Comparison of ENCODE assay signal across 24 mouse cellular contexts in genomic region chr2:143620916-143621315, GRCm38 (mm10).
A peak's percentile ranks its signal among the peaks of the same experiment; 100 is the strongest.
DNase-seq lines count a peak whose midpoint lies in the region; ATAC-seq and TF ChIP-seq lines count a peak whose summit lies in the region.
"Had no signal": no experiment of that assay in that cellular context is flagged by ENCODE, and none has a peak within 500 bp of the region (broad histone marks: within the 10 kb centered on the region; RNA-seq: fewer than 3 reads in every experiment).

No protein-coding gene starts in this region.

- no peak overlapping the region for H3K9ac ChIP-seq in midbrain, embryonic 11.5 days (ENCODE audit: low read length)
- H3K9ac ChIP-seq: embryonic facial prominence, embryonic 13.5 days; embryonic facial prominence, embryonic 15.5 days; forebrain, embryonic 12.5 days had no signal

- H3K9me3 ChIP-seq in midbrain, embryonic 11.5 days (ENCODE audit: control insufficient read depth, low read length) = no peaks in the 10 kb centered on the region
- H3K9me3 ChIP-seq: embryonic facial prominence, embryonic 13.5 days; embryonic facial prominence, embryonic 15.5 days; forebrain, embryonic 10.5 days; forebrain, embryonic 12.5 days had no signal

- TF ChIP-seq CTCF in left cerebral cortex, adult 2 months (IDR thresholded peaks at IDR 0.05) = no peak

- no peak overlapping the region for H3K4me2 ChIP-seq in midbrain, embryonic 11.5 days
- H3K4me2 ChIP-seq: embryonic facial prominence, embryonic 13.5 days; embryonic facial prominence, embryonic 15.5 days; forebrain, embryonic 12.5 days had no signal

- intact Hi-C loops in left cerebral cortex, adult 2 months (cut with DNase I) = loop anchor here (5.0 kb wide), 1 partner anchor 61 kb away; no protein-coding TSS in a partner anchor
- intact Hi-C loops in left cerebral cortex, postnatal 4 days (cut with DNase I) = no loop called here

- H3K27ac ChIP-seq in left cerebral cortex, adult 2 months = peak overlapping the region; percentile 53
- no peak overlapping the region for H3K27ac ChIP-seq in midbrain, embryonic 11.5 days (ENCODE audit: low read depth, low read length)
- H3K27ac ChIP-seq: embryonic facial prominence, embryonic 13.5 days; embryonic facial prominence, embryonic 15.5 days; forebrain, embryonic 10.5 days; forebrain, embryonic 12.5 days had no signal

- no peak for DNase-seq in left cerebral cortex, adult 2 months (ENCODE audit: extremely low spot score in 1 of 2, low spot score in 2 of 2)
- no peak for DNase-seq in left cerebral cortex, postnatal 4 days
- peak; percentile 72 for DNase-seq in R1 (ENCODE audit: low read depth, low spot score)
- no peak for DNase-seq in thymus, postnatal 4 days
- no peak for DNase-seq in midbrain, embryonic 11.5 days (ENCODE audit: low spot score, missing footprints)
- DNase-seq: adrenal gland, adult 8-10 months; adrenal gland, postnatal 25 days; cerebellum, adult 11 months; cerebellum, adult 18-20 months; cerebellum, adult 8-10 months; cerebellum, adult 9-11 months; cerebellum, postnatal 14 days; cerebellum, postnatal 36 days; embryo, embryonic 11 days had no signal

- no peak for ATAC-seq in midbrain, embryonic 11.5 days (ENCODE audit: low FRiP score)
- ATAC-seq: activated CD4-positive, CD25-positive, alpha-beta regulatory T cell, adult 4 months; forebrain, embryonic 14.5 days; forebrain, embryonic 16.5 days; Patski had no signal

- H3K4me3 ChIP-seq in left cerebral cortex, adult 2 months = no peak overlapping the region
- H3K4me3 ChIP-seq in midbrain, embryonic 11.5 days (ENCODE audit: low read depth, low read length) = no peak overlapping the region
- H3K4me3 ChIP-seq: embryonic facial prominence, embryonic 13.5 days; embryonic facial prominence, embryonic 15.5 days; erythroblast, embryonic 14.5 days; forebrain, embryonic 10.5 days; forebrain, embryonic 12.5 days had no signal

- WGBS in midbrain, embryonic 11.5 days = 41% methylated on average over 3 of the region's 3 CpGs

- H3K36me3 ChIP-seq in midbrain, embryonic 11.5 days (ENCODE audit: control insufficient read depth, insufficient read depth, low read length) = no peaks in the 10 kb centered on the region
- H3K36me3 ChIP-seq: embryonic facial prominence, embryonic 13.5 days; embryonic facial prominence, embryonic 15.5 days; forebrain, embryonic 10.5 days; forebrain, embryonic 12.5 days; G1E had no signal

- no peaks in the 10 kb centered on the region for H3K27me3 ChIP-seq in midbrain, embryonic 11.5 days (ENCODE audit: control insufficient read depth, insufficient read depth, low read length)
- H3K27me3 ChIP-seq: embryonic facial prominence, embryonic 13.5 days; embryonic facial prominence, embryonic 15.5 days; forebrain, embryonic 12.5 days had no signal

- no peaks in the 10 kb centered on the region for H3K4me1 ChIP-seq in midbrain, embryonic 11.5 days (ENCODE audit: control insufficient read depth, insufficient read depth, low read length)
- H3K4me1 ChIP-seq: embryonic facial prominence, embryonic 13.5 days; embryonic facial prominence, embryonic 15.5 days; forebrain, embryonic 10.5 days; forebrain, embryonic 12.5 days had no signal
